Mouse (Mus musculus) T-helper 2 cell (primary cell): ENCODE measurements around the gene Arhgap35.
"Not testable (repeated sequence)": the region's sequence is repeated elsewhere in the genome, so short reads cannot be mapped to it uniquely, and the experiment has no call there.

ENCODE experiments used
- in situ Hi-C: fragments of 300-600 bp; cut with MboI, MseI; formaldehyde crosslinking; loops from one replicate; pipeline ENCODE4 v1.15.1; 2025; ENCODE audit warnings: high pct_unique_total_duplicates

The Arhgap35 gene

DNA sequence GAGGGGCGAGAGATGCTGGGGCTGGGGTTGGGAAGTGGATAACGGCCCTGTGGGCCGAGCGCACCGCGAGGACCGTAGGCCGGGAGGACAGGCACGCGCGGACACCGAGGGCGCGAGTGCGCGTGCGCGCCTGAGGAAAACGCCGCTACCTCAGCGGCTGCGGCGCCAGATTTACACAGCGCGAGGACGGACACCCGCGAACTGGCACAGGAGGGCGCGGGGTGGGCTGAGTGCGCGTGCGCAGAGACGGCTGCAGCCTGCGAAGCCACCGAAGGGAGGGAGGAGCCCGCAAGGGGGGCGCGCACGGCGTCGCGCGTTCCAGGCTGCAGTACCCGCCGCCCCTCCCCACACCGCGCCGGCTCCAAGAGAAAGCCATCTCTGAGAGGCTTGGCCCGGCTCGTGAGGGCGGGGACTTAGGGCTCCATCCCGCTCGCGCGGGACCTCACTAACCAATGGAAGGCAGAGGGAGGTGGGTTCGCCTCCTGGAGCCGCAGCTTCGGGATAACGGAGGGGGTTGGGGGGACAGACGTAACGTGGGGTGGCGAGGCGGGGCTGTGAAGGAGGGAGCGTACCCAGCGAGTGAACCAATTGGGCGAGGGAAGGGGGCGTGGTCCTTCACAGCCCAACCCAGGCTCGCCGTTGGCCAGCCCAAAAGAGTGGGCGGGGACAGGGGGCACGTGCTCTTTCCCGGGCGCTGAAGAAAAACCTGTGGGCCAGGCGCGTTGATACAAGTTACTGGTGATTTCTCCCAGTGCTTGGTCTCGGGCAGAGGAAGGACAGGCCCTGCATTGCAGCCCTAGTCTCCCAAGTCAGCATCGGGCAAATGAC is at the start of gene Arhgap35:
TSS of gene Arhgap35 (minus strand) at position 106 of the 828 bp plus-strand sequence.
- in situ Hi-C loops = no loop called here

- in situ Hi-C loops = no loop called here
Measured at GRCm38 (mm10) chr7:16644260-16644659, 29.5 kb upstream of the Arhgap35 start.

- in situ Hi-C loops = not testable (repeated sequence)
Measured at GRCm38 (mm10) chr7:16643106-16643505, 28.3 kb upstream of the Arhgap35 start.

DNA sequence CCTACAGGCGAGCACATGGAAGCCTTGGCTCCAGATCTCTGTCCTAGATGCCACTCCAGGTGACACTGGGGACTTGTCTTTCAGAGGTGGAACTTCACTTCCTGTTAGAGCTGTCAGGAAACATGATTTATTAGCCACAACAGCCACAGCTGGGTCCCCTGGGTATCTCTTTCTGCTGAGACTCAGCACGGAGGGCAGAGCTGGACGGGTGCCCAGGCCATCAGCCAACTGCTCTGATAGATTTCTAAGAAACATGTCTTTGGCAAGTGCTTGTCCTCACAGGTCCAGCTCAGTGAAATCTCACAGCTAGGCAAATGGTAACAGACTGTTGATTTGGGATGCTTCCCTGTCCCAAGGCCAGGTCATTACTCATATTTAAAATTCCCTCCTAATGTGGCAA is 24.2 kb upstream of the Arhgap35 start:
- in situ Hi-C loops = no loop called here

DNA sequence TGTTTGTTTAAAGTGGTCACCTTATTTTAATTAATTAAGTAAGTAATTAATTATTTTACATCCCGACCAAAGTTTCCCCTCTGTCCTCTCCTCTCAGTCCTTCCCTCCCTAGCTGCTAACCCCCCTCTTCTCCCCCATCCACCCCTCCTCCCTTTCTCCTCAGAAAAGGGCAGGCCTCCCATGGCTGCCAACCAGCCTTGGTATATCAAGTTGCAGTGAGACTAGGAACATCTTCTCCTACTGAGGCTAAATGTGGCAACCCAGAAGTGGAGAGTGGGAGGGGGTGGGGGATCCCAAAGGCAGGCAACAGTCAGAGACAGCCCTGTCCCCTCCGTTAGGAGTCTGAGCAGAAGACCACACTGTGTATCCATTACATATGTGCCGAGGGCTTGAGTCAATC is 20.3 kb upstream of the Arhgap35 start:
- in situ Hi-C loops = no loop called here

- in situ Hi-C loops = loop anchor here (5.0 kb wide), 1 partner anchor 58 kb away; no protein-coding TSS in a partner anchor
Measured at GRCm38 (mm10) chr7:16633913-16634312, 19.1 kb upstream of the Arhgap35 start.

GRCm38 (mm10) chr7:16631932-16632331 is 17.1 kb upstream of the Arhgap35 start:
- in situ Hi-C loops = loop anchor here (5.0 kb wide), 1 partner anchor 60 kb away; no protein-coding TSS in a partner anchor

DNA sequence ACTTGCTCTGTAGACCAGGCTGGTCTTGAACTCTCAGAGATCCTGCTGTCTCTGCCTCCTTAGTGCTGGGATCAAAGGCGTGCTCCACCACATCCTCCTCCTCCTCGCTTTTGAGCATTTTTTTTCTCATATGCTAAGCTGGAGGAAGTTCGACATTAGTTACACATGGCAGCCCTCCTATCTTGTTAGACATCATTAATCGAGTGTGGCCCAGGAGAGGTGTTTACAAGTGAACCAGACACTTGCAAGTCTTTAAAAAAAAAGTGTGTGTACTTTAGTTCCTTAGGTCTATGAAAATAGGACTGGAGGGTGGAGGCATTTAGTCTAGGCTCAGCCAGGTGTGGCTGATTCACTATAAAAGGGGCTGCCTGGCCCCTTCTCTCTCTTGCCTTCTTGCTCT is 16.2 kb upstream of the Arhgap35 start:
- in situ Hi-C loops = loop anchor here (5.0 kb wide), 1 partner anchor 61 kb away; no protein-coding TSS in a partner anchor

DNA sequence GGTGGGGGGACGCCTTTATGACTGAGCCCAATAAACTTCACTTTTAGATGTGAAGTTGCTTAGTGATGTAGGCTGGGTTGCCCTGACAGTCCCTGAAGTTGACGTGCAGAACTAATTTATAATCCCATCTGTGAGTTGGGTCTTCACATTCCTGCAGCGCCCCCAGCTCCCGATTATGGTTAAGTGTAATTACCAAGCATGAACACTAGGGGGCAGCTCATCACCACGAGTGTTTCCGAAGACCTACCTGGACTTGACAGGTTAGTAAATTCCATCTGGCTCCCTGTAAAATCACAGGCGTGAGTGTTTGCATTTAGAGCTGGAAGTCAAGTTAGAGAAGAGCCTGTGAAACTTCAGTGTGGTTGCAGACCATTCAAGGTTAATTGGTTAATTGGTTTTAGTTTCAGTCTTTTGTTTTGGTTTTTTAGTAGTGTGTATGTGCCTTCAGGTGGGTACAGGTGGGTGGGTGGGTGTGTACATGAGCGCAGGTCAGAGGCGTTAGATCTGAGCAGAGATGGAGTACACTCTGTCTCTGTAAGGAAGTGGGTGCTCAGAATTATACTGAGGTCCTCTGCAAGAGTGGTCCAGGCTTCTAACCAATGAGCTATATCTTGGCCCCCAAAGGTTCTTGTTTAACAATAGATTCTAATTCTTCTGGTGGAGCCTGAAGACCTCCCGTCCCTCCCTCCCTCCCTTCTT is 15.0 kb upstream of the Arhgap35 start:
- in situ Hi-C loops = loop anchor here (5.0 kb wide), 2 partner anchors 63 to 98 kb away; no protein-coding TSS in a partner anchor

DNA sequence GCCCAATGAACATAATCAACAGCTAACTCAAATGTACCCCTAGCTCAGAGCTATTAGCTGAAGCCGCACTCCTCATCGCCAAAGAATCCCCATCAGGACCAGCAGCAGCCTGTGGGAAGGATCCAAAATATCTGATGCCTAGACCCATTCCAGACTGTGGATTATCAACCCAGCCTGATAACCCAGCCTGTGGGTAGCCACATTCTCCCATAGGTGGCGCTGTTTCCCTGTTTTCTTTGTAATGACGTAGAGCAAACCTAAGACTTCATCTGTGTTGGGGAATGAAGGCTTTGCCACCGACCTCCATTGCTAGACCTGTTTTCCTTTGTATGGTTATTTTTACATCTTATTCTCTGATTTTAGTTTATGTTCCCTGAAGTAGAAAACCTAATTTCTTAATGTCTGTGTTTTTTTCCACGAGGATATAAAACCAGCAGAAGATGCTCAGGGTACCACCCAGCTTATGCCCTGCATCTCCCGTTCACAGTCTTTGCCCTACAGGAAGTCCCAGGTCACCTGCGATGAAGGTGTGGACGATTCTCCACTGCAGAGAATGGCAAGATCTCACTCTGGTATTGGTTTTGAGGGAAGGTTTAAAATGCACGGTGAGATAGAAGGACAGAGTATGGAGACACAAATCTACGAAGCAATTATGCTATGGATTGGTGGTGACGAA is 13.4 kb upstream of the Arhgap35 start:
- in situ Hi-C loops = loop anchor here (5.0 kb wide), 1 partner anchor 99 kb away; no protein-coding TSS in a partner anchor

GRCm38 (mm10) chr7:16623687-16624086 is 8.9 kb upstream of the Arhgap35 start:
- in situ Hi-C loops = no loop called here

DNA sequence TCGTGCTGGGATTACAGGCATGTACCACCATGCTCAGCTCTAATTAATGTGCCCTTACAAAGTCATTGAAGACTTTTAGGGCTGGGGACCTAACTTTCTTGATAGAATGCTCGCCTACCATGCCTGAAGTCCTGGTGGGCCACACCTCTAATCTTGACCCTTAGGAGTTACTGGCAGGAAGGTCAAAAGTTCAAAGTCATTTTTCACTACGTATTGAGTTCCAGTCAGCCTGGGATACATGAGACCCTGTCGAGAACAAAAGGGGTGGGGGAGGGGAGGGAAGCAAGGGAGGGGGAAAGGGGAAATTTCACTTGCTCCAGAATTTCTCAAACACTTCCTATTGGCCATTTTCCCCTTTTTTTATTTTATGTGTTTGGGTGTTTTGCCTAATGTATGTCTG is 8.3 kb upstream of the Arhgap35 start:
- in situ Hi-C loops = no loop called here

DNA sequence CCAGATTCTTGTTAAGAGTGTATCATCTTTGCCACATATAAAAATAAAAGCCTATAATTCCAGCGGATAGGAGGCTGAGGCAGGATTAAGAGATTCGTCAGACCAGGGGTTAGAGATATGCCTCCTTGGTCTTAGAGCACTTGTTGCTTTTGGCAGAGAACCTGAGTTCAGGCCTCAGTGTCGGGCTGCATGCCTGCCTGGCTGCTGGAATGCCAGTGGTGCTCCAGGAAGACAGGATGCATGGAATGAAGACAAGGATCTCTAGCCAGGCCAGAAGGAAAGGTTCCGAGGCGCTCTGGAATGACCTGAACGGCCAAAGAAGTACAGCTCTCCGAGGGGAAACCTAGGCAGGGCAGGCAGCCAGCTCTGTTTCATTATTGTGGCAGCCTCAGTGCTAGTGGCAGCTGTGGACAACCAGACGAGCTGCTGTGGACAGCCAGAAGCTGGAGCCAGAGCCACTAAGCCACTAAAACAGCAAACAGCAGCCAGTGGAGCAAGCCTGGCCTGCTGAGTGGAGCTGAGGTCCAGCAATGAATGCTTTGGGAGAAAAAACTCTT is 6.4 kb upstream of the Arhgap35 start:
- in situ Hi-C loops = no loop called here

GRCm38 (mm10) chr7:16618661-16619211 is 3.9 kb upstream of the Arhgap35 start:
- in situ Hi-C loops = no loop called here

DNA sequence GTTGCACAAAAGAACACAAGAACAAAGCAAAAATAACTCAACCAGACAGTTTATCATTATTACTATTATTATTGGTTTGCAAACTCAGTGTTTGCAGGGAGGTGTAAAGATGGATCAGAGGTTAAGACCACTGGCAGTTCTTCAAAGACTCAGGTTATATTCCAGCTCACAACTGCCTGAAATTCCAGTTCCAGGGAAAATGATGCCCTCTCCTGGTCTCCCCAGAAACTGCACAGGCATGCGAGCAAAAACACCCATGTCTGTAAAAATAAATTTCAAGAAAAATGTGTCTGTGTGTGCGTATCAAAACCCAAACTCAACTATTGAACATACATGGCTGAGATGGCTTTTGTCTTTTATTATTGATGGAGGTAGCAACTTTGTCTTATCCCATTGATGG is 2.3 kb upstream of the Arhgap35 start:
- in situ Hi-C loops = no loop called here

GRCm38 (mm10) chr7:16614171-16614887 is 464 bp downstream of the Arhgap35 start:
- in situ Hi-C loops = no loop called here

GRCm38 (mm10) chr7:16613461-16614170 is 1.2 kb downstream of the Arhgap35 start:
- in situ Hi-C loops = no loop called here

- in situ Hi-C loops = no loop called here
Measured at GRCm38 (mm10) chr7:16610345-16610744, 4.4 kb downstream of the Arhgap35 start.

DNA sequence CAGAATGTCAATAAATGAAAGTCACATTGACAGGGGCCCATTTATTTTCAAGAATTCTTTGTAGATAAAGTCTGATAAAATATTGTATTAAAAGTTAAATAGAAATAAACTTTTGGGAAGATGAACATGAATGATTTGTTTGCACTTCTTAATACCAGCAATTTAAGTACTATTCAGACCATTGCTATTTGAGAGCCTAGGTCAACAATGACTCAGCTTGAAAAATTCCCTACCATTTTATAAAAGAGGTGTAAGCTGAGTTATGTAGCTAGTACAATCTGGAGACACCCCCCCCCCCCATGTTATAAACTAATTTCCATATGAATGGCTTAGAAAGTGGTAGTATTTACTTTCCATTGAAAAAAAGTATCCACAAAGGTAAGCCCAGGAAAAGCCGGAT is 5.8 kb downstream of the Arhgap35 start:
- in situ Hi-C loops = no loop called here

GRCm38 (mm10) chr7:16608046-16608445 is 6.7 kb downstream of the Arhgap35 start:
- in situ Hi-C loops = no loop called here
